Mouse (Mus musculus) heart, adult 2 months (tissue): ENCODE data around the gene Ip6k3.
A peak's percentile ranks its signal among the peaks of the same experiment; 100 is the strongest.

Experiments used
- CTCF ChIP-seq: fragments of 200-600 bp; IDR thresholded peaks from 2 replicates; pipeline ENCODE4 v1.8.1; 2022; ENCODE audit warnings: antibody characterized with exemption, mild to moderate bottlenecking, moderate library complexity
- EP300 ChIP-seq: fragments of 200-500 bp; IDR thresholded peaks from 2 replicates; pipeline ENCODE4 v1.6.1; 2011; ENCODE audit warnings: low read depth, low read length, control low read depth; ENCODE audit not compliant: insufficient read depth
- POLR2A ChIP-seq: fragments of 200-500 bp; IDR thresholded peaks from 2 replicates; pipeline ENCODE4 v1.6.1; 2011; ENCODE audit warnings: mild to moderate bottlenecking, low read depth, low read length, control low read depth; ENCODE audit not compliant: insufficient read depth

- TF ChIP-seq POLR2A (no peak), CTCF (no peak), EP300 (0 out of 2 replicates have a peak, but pooled peaks have one; percentile 13)
These were observed 2.5 kb upstream of the Ip6k3 start for GRCm38 (mm10) chr17:27169952-27170695.
